Mouse (Mus musculus) CH12.LX (cell line): ENCODE measurements around the gene Psma5. TPM values are rescaled to one million over a fixed set of nuclear protein-coding genes. Genes with fewer than 3 reads are reported as not detected.
A peak's percentile ranks its signal among the peaks of the same experiment; 100 is the strongest.

Experiments
- DNase-seq: peaks from one replicate; pipeline ENCODE4 v3.0.0-alpha.2; 2013; ENCODE audit errors: extremely low read depth
- H3K27ac ChIP-seq: 2 replicates; pipeline ENCODE4 v1.5.1; 2012; ENCODE audit warnings: low read depth, mild to moderate bottlenecking, control low read depth, moderate library complexity; ENCODE audit not compliant: insufficient read depth
- H3K27me3 ChIP-seq: replicated peaks from 2 replicates; pipeline ENCODE3; 2012; ENCODE audit warnings: inconsistent platforms
- H3K36me3 ChIP-seq, 2 experiments: replicated peaks in 1 of 2; 2 replicates each; pipeline versions ENCODE3 to v1.6.1; 2012; ENCODE audit warnings: inconsistent platforms in 1 of 2, low read length in 1 of 2, mild to moderate bottlenecking in 1 of 2, mixed read lengths in 1 of 2, moderate library complexity in 1 of 2; ENCODE audit not compliant: control insufficient read depth in 1 of 2, insufficient read depth in 1 of 2
- H3K4me1 ChIP-seq, 2 experiments: 2 replicates each; pipeline ENCODE4 v1.6.1; 2012; ENCODE audit warnings: inconsistent platforms in 1 of 2, moderate library complexity in 1 of 2; ENCODE audit not compliant: insufficient read depth in 2 of 2, control insufficient read depth in 1 of 2
- H3K4me2 ChIP-seq: 2 replicates; pipeline ENCODE4 v1.6.1; 2012; ENCODE audit warnings: low read depth, mild to moderate bottlenecking, control low read depth; ENCODE audit not compliant: poor library complexity, insufficient read depth, severe bottlenecking
- H3K4me3 ChIP-seq, 3 experiments: fragments of 150-350 bp in 1 of 3; sonication (generic) in 1 of 3; replicated peaks in 1 of 3; 2 replicates each; pipeline versions ENCODE3 to v1.5.1; 2011 to 2012; ENCODE audit warnings: low read depth in 2 of 3, low read length in 2 of 3, mild to moderate bottlenecking in 2 of 3, moderate library complexity in 2 of 3, control low read depth in 1 of 3, improper control_type of control experiment in 1 of 3, inconsistent platforms in 1 of 3, mixed read lengths in 1 of 3; ENCODE audit not compliant: poor library complexity in 1 of 3
- H3K79me2 ChIP-seq: replicated peaks from 2 replicates; pipeline ENCODE4 v1.6.1; 2012; ENCODE audit warnings: mild to moderate bottlenecking, moderate library complexity; ENCODE audit not compliant: control insufficient read depth, poor library complexity, insufficient read depth, severe bottlenecking; ENCODE audit errors: extremely low read depth
- H3K9ac ChIP-seq: 2 replicates; pipeline ENCODE4 v1.6.1; 2012; ENCODE audit warnings: low read depth, mild to moderate bottlenecking, control low read depth, moderate library complexity; ENCODE audit not compliant: insufficient read depth
- H3K9me3 ChIP-seq: replicated peaks from 2 replicates; pipeline ENCODE3; 2012; ENCODE audit warnings: low read length, inconsistent platforms, mixed read lengths
- CHD2 ChIP-seq: IDR thresholded peaks from 2 replicates; pipeline ENCODE4 v1.6.1; 2011; ENCODE audit warnings: low read length, improper control_type of control experiment
- CTCF ChIP-seq, 2 experiments: IDR thresholded peaks in 1 of 2; conservative IDR thresholded peaks in 1 of 2; 2 replicates each; pipeline ENCODE4 v1.5.1; 2011 to 2012; ENCODE audit warnings: low read depth in 2 of 2, low read length in 2 of 2, improper control_type of control experiment in 1 of 2, inconsistent platforms in 1 of 2, mild to moderate bottlenecking in 1 of 2, moderate library complexity in 1 of 2
- E2F4 ChIP-seq: IDR thresholded peaks from 2 replicates; pipeline ENCODE4 v1.6.1; 2011; ENCODE audit warnings: low read depth, low read length, improper control_type of control experiment; ENCODE audit not compliant: insufficient replicate concordance
- ELF1 ChIP-seq: IDR thresholded peaks from 2 replicates; pipeline ENCODE4 v1.6.1; 2014; ENCODE audit warnings: low read depth, mild to moderate bottlenecking, inconsistent platforms, low read length, improper control_type of control experiment
- ETS1 ChIP-seq: conservative IDR thresholded peaks from 2 replicates; pipeline ENCODE4 v1.6.1; 2012; ENCODE audit warnings: low read depth, mild to moderate bottlenecking, inconsistent platforms, low read length, improper control_type of control experiment, moderate library complexity
- JUND ChIP-seq: conservative IDR thresholded peaks from 2 replicates; pipeline ENCODE4 v1.6.1; 2011; ENCODE audit warnings: low read depth, low read length, improper control_type of control experiment
- MAX ChIP-seq: IDR thresholded peaks from 2 replicates; pipeline ENCODE4 v1.6.1; 2011; ENCODE audit warnings: low read length, improper control_type of control experiment
- MAZ ChIP-seq: IDR thresholded peaks from 2 replicates; pipeline ENCODE4 v1.6.1; 2012; ENCODE audit warnings: low read depth, mild to moderate bottlenecking, inconsistent platforms, low read length, improper control_type of control experiment, moderate library complexity
- MYC ChIP-seq: IDR thresholded peaks from 2 replicates; pipeline ENCODE4 v1.6.1; 2011; ENCODE audit warnings: low read depth, mild to moderate bottlenecking, improper control_type of control experiment, low read length
- NRF1 ChIP-seq: IDR thresholded peaks from 2 replicates; pipeline ENCODE4 v1.6.1; 2014; ENCODE audit warnings: low read depth, mild to moderate bottlenecking, inconsistent platforms, low read length, improper control_type of control experiment, moderate library complexity
- PAX5 ChIP-seq: IDR thresholded peaks from 2 replicates; pipeline ENCODE4 v1.6.1; 2012; ENCODE audit warnings: low read length, inconsistent platforms, mixed read lengths
- POLR2A ChIP-seq: IDR thresholded peaks from 2 replicates; pipeline ENCODE4 v1.6.1; 2011; ENCODE audit warnings: low read depth, mild to moderate bottlenecking, improper control_type of control experiment, low read length
- RCOR1 ChIP-seq: conservative IDR thresholded peaks from 2 replicates; pipeline ENCODE4 v1.6.1; 2012; ENCODE audit warnings: low read depth, mild to moderate bottlenecking, inconsistent platforms, low read length, improper control_type of control experiment
- SIN3A ChIP-seq: IDR thresholded peaks from 2 replicates; pipeline ENCODE4 v1.6.1; 2012; ENCODE audit warnings: low read length, improper control_type of control experiment, inconsistent platforms
- SMC3 ChIP-seq: IDR thresholded peaks from 2 replicates; pipeline ENCODE4 v1.6.1; 2011; ENCODE audit warnings: low read depth, low read length, improper control_type of control experiment
- TBP ChIP-seq: conservative IDR thresholded peaks from 2 replicates; pipeline ENCODE4 v1.6.1; 2011; ENCODE audit warnings: low read depth, low read length, improper control_type of control experiment
- TCF12 ChIP-seq: IDR thresholded peaks from 2 replicates; pipeline ENCODE4 v1.6.1; 2014; ENCODE audit warnings: low read depth, mild to moderate bottlenecking, inconsistent platforms, low read length, improper control_type of control experiment
- UBTF ChIP-seq: IDR thresholded peaks from 2 replicates; pipeline ENCODE4 v1.6.1; 2012; ENCODE audit warnings: low read depth, mild to moderate bottlenecking, inconsistent platforms, low read length, improper control_type of control experiment, moderate library complexity
- ZC3H11A ChIP-seq: IDR thresholded peaks from 2 replicates; pipeline ENCODE4 v1.6.1; 2012; ENCODE audit warnings: low read depth, mild to moderate bottlenecking, inconsistent platforms, low read length, improper control_type of control experiment
- ZKSCAN1 ChIP-seq: IDR thresholded peaks from 2 replicates; pipeline ENCODE4 v1.6.1; 2012; ENCODE audit warnings: low read depth, inconsistent platforms, low read length, improper control_type of control experiment, borderline replicate concordance
- ZNF384 ChIP-seq: IDR thresholded peaks from 2 replicates; pipeline ENCODE4 v1.6.1; 2012; ENCODE audit warnings: low read depth, low read length, improper control_type of control experiment, inconsistent platforms
- dilution Hi-C: fragments of 300-500 bp; cut with MboI; formaldehyde crosslinking; loops from 2 replicates; pipeline ENCODE4 v1.14.3; 2020; ENCODE audit warnings: low sequenced_read_pairs; ENCODE audit not compliant: extremely low pct_unique_long_range_greater_than_20kb, extremely low pct_ligation_motif_present
- in situ Hi-C: fragments of 300-500 bp; cut with MboI; formaldehyde crosslinking; loops from 3 replicates; pipeline ENCODE4 v1.14.3; 2019; ENCODE audit warnings: low sequenced_read_pairs, low pct_ligation_motif_present, low pct_unique_long_range_greater_than_20kb, mixed read lengths
- polyA plus RNA-seq: library from polyadenylated mRNA; unstranded; fragments of >175 nt; gene quantifications from 2 replicates; pipeline ENCODE4 v1.2.1, GENCODE M21; 2012; ENCODE audit warnings: low read depth; ENCODE audit not compliant: insufficient read length
- total RNA-seq, 2 experiments: library from RNA; depleted of rRNA; stranded (reverse); fragments of 300-350 nt in 1 of 2; fragments of >200 nt in 1 of 2; gene quantifications; 2 replicates each; pipeline ENCODE4 v1.2.3; 2012 to 2014

Psma5 gene
- total and polyA plus RNA-seq, 3 experiments, result 245 to 341 (median 264) TPM

GRCm38 (mm10) chr3:108283781-108284601, 27.3 kb downstream of the Psma5 start, which contains the start of gene Sort1:
Gene Sort1 (plus strand): TSS chr3:108284082.
- no peaks in the 10 kb centered on the region for H3K9me3 ChIP-seq
- no peaks in the 10 kb centered on the region for H3K79me2 ChIP-seq
- peaks cover 15% of the 10 kb centered on the region for H3K27me3 ChIP-seq
- H3K4me3 ChIP-seq, result peak within 1 kb of the TSS; percentile 28 to 66 (median 37)
- peak; percentile 26 for DNase-seq
- no peak within 1 kb of the TSS for H3K27ac ChIP-seq
- TF ChIP-seq NRF1, result peak; percentile 32; the same call in 1 of the 2 replicates
- no peak for TF ChIP-seq SIN3A
- dilution Hi-C loops, result no loop called here
- H3K4me2 ChIP-seq, result peak within 1 kb of the TSS; percentile 85
- peak within 1 kb of the TSS; percentile 16; the same call in 1 of the 2 replicates for H3K9ac ChIP-seq
- peaks cover 0 to 6% of the 10 kb centered on the region in 2 experiments; a peak in 2 of 4 replicates for H3K4me1 ChIP-seq
- H3K36me3 ChIP-seq, result peaks cover 4 to 13% of the 10 kb centered on the region in 2 experiments
- in situ Hi-C loops, result no loop called here

- Histone ChIP-seq H3K79me2 (no peaks in the 10 kb centered on the region), H3K9me3 (no peaks in the 10 kb centered on the region), H3K27ac (no peak overlapping the region), H3K36me3 (peaks cover under 1 to 4% of the 10 kb centered on the region in 2 experiments), H3K4me1 (peaks cover 0 to 15% of the 10 kb centered on the region in 2 experiments; a peak in 2 of 4 replicates), H3K4me2 (no peak overlapping the region), H3K9ac (no peak overlapping the region), H3K4me3 (no peak overlapping the region), H3K27me3 (peaks cover 15% of the 10 kb centered on the region)
- dilution Hi-C loops (no loop called here), in situ Hi-C loops (no loop called here)
- no peak for DNase-seq
- TF ChIP-seq CHD2, result no peak
- no peak for TF ChIP-seq ZC3H11A
- no peak for TF ChIP-seq TCF12
- no peak for TF ChIP-seq ZNF384
- no peak for TF ChIP-seq POLR2A
- TF ChIP-seq ELF1, result no peak
- TF ChIP-seq SMC3, result no peak
- no peak for TF ChIP-seq CTCF (conservative IDR thresholded peaks at IDR 0.05 in 1 of 2, IDR thresholded peaks at IDR 0.05 in 1 of 2; ENCODE audit: low read depth in 2 of 2, low read length in 2 of 2)
- no peak for TF ChIP-seq PAX5
- no peak for TF ChIP-seq ZKSCAN1
- no peak for TF ChIP-seq MYC
- TF ChIP-seq E2F4, result no peak
- TF ChIP-seq MAZ, result no peak
- no peak for TF ChIP-seq TBP
- TF ChIP-seq ETS1, result no peak
- no peak for TF ChIP-seq RCOR1
- no peak for TF ChIP-seq UBTF
- TF ChIP-seq JUND, result no peak
- no peak for TF ChIP-seq MAX
- no peak for TF ChIP-seq NRF1
Measured at GRCm38 (mm10) chr3:108285078-108285711, 28.5 kb downstream of the Psma5 start.
